Mouse (Mus musculus) stomach, postnatal 0 days (tissue): Measurements from ENCODE around the gene Parn.

Experiments
- CTCF ChIP-seq: IDR thresholded peaks from 2 replicates; pipeline ENCODE4 v1.5.1; 2016; ENCODE audit warnings: antibody characterized with exemption, low read depth, mild to moderate bottlenecking, moderate library complexity
- EP300 ChIP-seq: optimal IDR thresholded peaks from 2 replicates; pipeline ENCODE3; 2016; ENCODE audit warnings: antibody characterized with exemption

- TF ChIP-seq CTCF (no peak), EP300 (no peak)
These were observed 118.0 kb downstream of the Parn start for GRCm38 (mm10) chr16:13549976-13550375.
